Mouse (Mus musculus) limb, embryonic 15.5 days (tissue): Measurements from ENCODE around the gene Lyzl6. TPM values are rescaled to one million over a fixed set of nuclear protein-coding genes. Genes with fewer than 3 reads are reported as not detected.
"Not testable (repeated sequence)": the region's sequence is repeated elsewhere in the genome, so short reads cannot be mapped to it uniquely, and the experiment has no call there.

Experiments used
- ATAC-seq: fragments of 200-750 bp; cut with Nextera tagmentation; 2 replicates; pipeline ENCODE4 v1.8.0; 2017; ENCODE audit warnings: low read depth, moderate TSS enrichment; ENCODE audit not compliant: insufficient number of reproducible peaks, low FRiP score, low TSS enrichment
- H3K27ac ChIP-seq: fragments of 300-500 bp; sonication (generic); 2 replicates; pipeline ENCODE4 v1.5.1; 2015; ENCODE audit warnings: moderate library complexity, mild to moderate bottlenecking, inconsistent platforms
- H3K27me3 ChIP-seq: fragments of 300-500 bp; sonication (generic); 2 replicates; pipeline ENCODE4 v1.6.1; 2015; ENCODE audit warnings: inconsistent platforms
- H3K36me3 ChIP-seq: fragments of 300-500 bp; sonication (generic); 2 replicates; pipeline ENCODE4 v1.6.1; 2015; ENCODE audit warnings: inconsistent platforms
- H3K4me1 ChIP-seq: fragments of 300-500 bp; sonication (generic); 2 replicates; pipeline ENCODE4 v1.6.1; 2015; ENCODE audit warnings: inconsistent platforms
- H3K4me2 ChIP-seq: fragments of 300-500 bp; sonication (generic); 2 replicates; pipeline ENCODE4 v1.6.1; 2015; ENCODE audit warnings: mild to moderate bottlenecking, inconsistent platforms
- H3K4me3 ChIP-seq: fragments of 300-500 bp; sonication (generic); 2 replicates; pipeline ENCODE4 v1.5.1; 2015; ENCODE audit warnings: mild to moderate bottlenecking, inconsistent platforms
- H3K9ac ChIP-seq: fragments of 300-500 bp; sonication (generic); 2 replicates; pipeline ENCODE4 v1.6.1; 2015; ENCODE audit warnings: inconsistent platforms
- H3K9me3 ChIP-seq: fragments of 300-500 bp; sonication (generic); 2 replicates; pipeline ENCODE4 v1.6.1; 2016; ENCODE audit warnings: inconsistent platforms
- WGBS: fragments of 180-500 bp; shearing (Covaris S2); methylation state at CpG from one replicate; pipeline ENCODE4 v1.1.7; 2015; 5-methylcytosine and 5-hydroxymethylcytosine counted together
- polyA plus RNA-seq: library from polyadenylated mRNA; unstranded; fragments of >200 nt; fragmentation: Nextera tagmentation; extraction: Ambion mirVana; gene quantifications from 2 replicates; pipeline ENCODE4 v1.2.1, GENCODE M21; 2015

Gene Lyzl6
- polyA plus RNA-seq, result not detected in 2 replicates

DNA sequence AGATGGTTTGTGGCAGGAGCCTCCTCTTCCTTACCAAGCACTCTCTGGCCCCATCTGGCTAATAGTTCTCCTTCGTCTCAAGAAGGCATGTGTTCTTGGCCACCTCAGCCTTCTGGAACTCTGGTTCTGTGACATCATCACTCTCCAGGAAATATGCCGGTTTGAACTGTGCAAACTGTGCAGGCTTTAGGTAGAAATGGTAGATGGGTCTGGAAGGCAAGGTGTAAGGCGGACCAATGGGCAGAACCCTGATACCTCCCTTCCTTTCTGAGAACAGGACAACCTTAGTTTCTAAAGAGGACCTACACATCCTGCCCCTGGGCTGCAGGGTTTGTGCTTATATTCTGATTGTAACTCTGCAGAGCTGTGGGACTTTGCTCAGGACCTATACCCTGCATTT, at the start of gene Lyzl6:
Gene Lyzl6 (minus strand): TSS at position 101 of the 400 bp plus-strand sequence.
- H3K4me2 ChIP-seq, result no peak within 1 kb of the TSS
- ATAC-seq, result no peak

DNA sequence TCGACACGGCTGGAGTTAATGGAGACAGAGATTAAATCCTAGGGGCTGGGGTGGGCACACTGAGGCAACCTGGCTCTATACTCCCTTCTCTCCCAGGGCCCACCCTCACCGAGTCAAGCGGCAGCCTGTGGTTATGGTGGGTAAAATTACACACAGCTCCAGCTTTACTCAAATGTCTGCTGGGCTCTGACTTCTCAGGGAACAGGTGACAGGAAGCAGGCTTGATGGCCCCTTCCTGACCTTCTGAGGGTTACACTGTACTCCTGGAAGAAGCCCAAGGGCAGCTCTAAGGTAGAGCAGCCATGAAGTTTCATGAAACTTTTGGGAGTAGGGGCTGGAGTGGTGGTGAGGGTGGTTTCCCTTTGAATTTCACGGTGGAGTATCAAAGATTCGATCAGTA, 48.0 kb upstream of the Lyzl6 start:
- H3K4me1 ChIP-seq, result no peaks in the 10 kb centered on the region
- H3K9me3 ChIP-seq, result no peaks in the 10 kb centered on the region
- H3K27ac ChIP-seq, result no peak overlapping the region
- no peak overlapping the region for H3K4me3 ChIP-seq
- no peak for ATAC-seq
- no peak overlapping the region for H3K9ac ChIP-seq
- H3K4me2 ChIP-seq, result no peak overlapping the region
- peaks cover 76% of the 10 kb centered on the region for H3K36me3 ChIP-seq
- WGBS, result 75% methylated on average over 6 of the region's 6 CpGs
- no peaks in the 10 kb centered on the region for H3K27me3 ChIP-seq

More for the DNA sequence above, at the start of gene Lyzl6:
- H3K36me3 ChIP-seq, result no peaks in the 10 kb centered on the region
- H3K4me1 ChIP-seq, result no peaks in the 10 kb centered on the region
- no peak within 1 kb of the TSS for H3K9ac ChIP-seq
- 73% methylated on average over 3 of the region's 3 CpGs for WGBS
- no peak within 1 kb of the TSS for H3K4me3 ChIP-seq
- H3K27me3 ChIP-seq, result peaks cover 21% of the 10 kb centered on the region
- no peak within 1 kb of the TSS for H3K27ac ChIP-seq
- H3K9me3 ChIP-seq, result no peaks in the 10 kb centered on the region

DNA sequence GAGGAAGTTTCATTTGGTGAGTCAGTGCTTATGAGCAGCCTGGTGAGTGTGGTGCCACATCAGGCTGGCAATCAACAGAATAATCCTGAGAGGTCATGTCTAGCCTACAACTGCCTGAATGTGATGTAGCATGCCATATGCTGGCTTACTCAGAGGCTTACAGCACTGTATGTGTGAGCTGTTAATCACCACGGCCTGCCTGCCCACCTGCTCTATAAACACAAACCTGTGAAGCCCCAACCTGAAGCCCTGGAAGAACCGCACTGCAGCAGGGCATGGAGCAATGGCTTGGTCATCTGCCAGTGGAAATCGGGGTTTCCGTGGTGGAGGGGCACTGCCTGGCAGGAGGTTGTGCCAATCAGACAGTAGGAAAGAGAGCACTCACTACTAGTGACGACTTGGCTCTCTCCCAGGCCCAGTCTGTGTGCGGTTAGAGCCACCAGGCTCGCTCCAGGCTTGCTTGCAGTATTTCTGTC, 46.6 kb upstream of the Lyzl6 start:
- Histone ChIP-seq H3K4me3 (no peak overlapping the region), H3K27ac (no peak overlapping the region), H3K9me3 (no peaks in the 10 kb centered on the region), H3K4me2 (no peak overlapping the region), H3K4me1 (no peaks in the 10 kb centered on the region), H3K36me3 (peaks cover 89% of the 10 kb centered on the region), H3K27me3 (no peaks in the 10 kb centered on the region), H3K9ac (no peak overlapping the region)
- WGBS, result 85% methylated on average over 7 of the region's 7 CpGs
- ATAC-seq, result peak; percentile 35; the same call in 1 of the 2 replicates

DNA sequence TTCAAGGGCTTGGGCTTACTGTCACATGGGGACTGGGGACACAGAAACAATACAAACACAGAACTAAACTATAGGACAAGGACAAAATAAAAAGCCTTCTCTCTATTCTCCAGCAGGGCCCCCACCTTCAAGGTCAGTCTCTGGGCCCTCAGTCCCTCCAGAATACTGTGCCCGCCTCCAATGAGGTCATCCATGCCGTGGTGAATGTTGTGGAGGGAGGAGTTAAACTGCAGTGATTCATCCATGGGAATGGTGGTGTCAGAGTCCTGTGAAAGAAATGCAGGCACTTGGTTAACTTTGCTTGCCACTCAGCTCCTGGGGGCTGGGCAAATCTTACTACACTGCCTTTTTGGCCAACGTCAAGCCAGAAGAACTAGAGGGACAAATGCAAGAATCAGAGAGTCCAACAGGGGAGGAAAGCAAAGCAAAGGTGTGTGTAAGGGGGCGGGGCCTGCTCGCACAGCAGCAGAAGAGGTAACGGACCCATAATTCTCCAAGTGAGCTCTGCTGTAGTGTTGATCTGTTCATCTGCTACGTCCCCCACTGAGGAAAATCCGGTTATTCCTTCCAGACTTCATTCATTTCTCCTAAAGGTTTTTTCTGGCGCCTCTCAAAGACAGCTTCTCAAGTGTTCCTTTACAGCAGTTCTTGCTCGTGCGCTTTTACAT, 45.1 kb upstream of the Lyzl6 start:
- Histone ChIP-seq H3K9me3 (no peaks in the 10 kb centered on the region), H3K36me3 (peaks cover 91% of the 10 kb centered on the region), H3K4me2 (no peak overlapping the region), H3K4me1 (no peaks in the 10 kb centered on the region), H3K27ac (no peak overlapping the region), H3K4me3 (no peak overlapping the region), H3K9ac (no peak overlapping the region), H3K27me3 (no peaks in the 10 kb centered on the region)
- whole genome bisulfite sequencing, result 87% methylated on average over 11 of the region's 11 CpGs
- ATAC-seq, result no peak

DNA sequence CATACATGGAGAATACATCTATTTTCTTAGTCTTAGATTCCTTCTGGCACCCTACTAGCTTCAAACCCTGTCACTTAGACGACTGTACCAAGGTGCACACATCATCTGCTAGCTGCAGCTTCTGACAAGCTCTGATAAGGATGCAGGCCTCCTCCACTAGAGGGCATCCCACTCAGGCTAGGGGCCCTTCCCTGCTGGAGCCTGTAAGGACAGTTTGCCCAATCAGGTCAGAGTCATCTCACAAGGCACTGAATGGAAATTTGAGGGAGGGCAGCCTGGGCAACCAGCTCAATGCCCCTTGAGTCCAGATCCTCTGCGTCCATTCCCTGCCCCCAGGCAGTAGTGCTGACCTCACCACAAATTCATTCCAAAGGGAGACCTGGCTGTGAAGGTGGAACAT, 38.4 kb upstream of the Lyzl6 start:
- not testable (repeated sequence) for H3K9ac ChIP-seq, H3K4me2 ChIP-seq, H3K27me3 ChIP-seq, ATAC-seq, H3K9me3 ChIP-seq, H3K4me1 ChIP-seq, H3K4me3 ChIP-seq, H3K27ac ChIP-seq
- WGBS, result 41% methylated on average over 2 of the region's 2 CpGs
- peaks cover 61% of the 10 kb centered on the region for H3K36me3 ChIP-seq

DNA sequence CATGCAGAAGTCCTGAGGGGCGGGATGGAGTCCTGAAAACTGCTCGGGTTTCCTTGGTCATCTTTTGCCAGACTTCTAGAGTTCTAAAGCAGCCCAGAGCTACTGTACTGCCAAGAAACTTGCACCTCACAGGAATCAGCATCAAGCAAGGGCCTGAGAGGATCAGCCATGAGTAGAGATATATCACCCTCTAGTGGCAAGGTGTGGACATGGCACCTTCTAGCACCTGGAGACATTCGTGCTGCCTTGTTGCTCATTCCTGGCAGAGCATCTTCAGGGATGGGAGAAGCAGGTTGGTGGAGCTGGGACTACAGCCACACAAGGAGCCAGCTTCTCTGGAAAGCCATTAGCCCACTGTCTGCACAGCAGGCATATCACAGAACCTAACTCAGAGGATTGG, 36.9 kb upstream of the Lyzl6 start:
- 42% methylated on average over 3 of the region's 3 CpGs for WGBS
- Histone ChIP-seq H3K9ac (no peak overlapping the region), H3K9me3 (no peaks in the 10 kb centered on the region), H3K36me3 (peaks cover 46% of the 10 kb centered on the region), H3K27ac (no peak overlapping the region), H3K4me2 (no peak overlapping the region), H3K4me3 (no peak overlapping the region), H3K27me3 (no peaks in the 10 kb centered on the region), H3K4me1 (no peaks in the 10 kb centered on the region)
- ATAC-seq, result no peak

DNA sequence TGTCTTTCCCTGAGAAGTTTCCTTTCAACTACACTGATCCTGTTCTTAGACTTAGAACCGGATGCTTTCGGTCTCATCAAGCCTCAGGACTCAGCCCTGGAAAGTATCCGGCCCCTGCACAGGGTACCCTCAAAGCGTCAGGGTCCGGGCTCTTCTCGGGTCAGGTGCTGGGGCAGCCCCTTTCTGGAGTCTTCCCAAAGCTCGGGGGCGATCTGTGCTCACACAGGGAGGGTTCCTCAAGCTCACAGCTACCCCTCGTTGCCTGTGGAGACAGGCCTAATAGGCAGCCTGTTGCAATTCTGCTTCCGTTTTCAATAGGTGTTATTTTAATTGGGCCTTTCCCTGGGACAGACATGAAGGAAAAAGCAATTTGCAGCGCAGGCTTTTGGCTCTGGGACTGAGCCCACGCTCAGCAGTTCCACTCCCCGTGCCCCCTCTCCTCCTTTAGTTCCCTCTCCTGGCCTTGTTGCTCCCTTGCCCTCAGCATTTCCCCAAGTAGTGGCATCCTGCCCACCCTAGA, 28.3 kb upstream of the Lyzl6 start:
- no peaks in the 10 kb centered on the region for H3K9me3 ChIP-seq
- 38% methylated on average over 13 of the region's 13 CpGs for WGBS
- no peaks in the 10 kb centered on the region for H3K36me3 ChIP-seq
- peaks cover 17% of the 10 kb centered on the region; the same call in 1 of the 2 replicates for H3K4me1 ChIP-seq
- no peak overlapping the region for H3K4me3 ChIP-seq
- H3K4me2 ChIP-seq, result no peak overlapping the region
- H3K27ac ChIP-seq, result no peak overlapping the region
- ATAC-seq, result no peak
- no peaks in the 10 kb centered on the region for H3K27me3 ChIP-seq
- H3K9ac ChIP-seq, result no peak overlapping the region

DNA sequence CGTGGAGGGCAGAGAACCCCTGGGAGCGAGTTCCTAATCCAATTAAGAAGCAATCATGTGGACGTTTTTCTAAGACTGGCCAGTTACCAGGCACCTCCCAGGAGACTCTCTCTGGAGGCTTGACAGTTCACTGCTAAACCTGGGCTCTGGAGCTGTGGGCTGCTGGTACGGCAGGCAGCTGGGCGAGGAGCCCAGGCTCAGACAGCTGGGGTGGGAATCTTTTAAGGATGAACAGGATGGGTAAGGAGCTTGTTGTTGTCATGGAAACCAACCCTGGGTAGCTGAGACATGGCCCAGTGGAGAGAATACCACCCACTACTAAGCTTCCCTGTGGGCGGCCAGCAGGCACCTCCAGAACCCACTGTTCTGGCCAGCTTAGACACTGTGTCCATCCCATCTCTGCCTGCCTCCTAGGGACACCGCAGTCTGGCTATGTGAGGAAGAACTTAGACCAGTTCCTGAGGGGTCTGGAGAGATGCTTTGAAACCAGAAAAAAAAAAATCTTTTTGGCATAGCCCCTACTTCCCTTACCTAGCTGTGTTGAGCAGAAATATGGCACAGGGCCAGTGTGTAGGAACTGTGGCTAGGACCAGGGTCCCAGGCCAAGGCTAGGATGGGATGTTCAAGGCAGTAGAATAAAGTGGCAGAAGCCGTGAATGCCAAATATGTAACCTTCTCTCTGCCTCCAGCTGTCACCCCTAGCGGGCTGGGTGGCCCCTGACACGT, 27.7 kb upstream of the Lyzl6 start:
- Histone ChIP-seq H3K4me3 (no peak overlapping the region), H3K9ac (no peak overlapping the region), H3K27me3 (no peaks in the 10 kb centered on the region), H3K36me3 (no peaks in the 10 kb centered on the region), H3K4me1 (peaks cover 17% of the 10 kb centered on the region; the same call in 1 of the 2 replicates), H3K9me3 (no peaks in the 10 kb centered on the region), H3K4me2 (no peak overlapping the region), H3K27ac (no peak overlapping the region)
- no peak for ATAC-seq
- 31% methylated on average over 10 of the region's 10 CpGs for WGBS

DNA sequence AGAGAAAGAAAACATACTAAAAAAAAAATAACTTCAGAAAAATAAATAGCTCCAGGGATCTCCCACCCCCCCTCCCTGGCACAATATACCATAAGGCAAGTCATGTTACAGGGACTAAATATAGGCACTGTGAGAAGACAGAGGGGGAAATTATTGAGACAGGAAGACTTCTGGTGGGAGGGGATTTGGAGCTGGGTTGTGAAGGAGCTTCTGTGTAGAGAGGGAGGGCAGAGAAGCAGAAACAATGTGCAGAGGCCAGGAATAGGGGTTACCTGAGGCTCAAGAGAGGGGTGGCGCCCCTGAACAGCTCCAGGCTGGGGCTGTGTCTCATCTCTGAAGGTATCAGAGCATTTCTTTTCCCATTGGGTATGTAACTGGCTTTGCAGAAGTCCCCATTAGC, 27.0 kb upstream of the Lyzl6 start:
- no peaks in the 10 kb centered on the region for H3K27me3 ChIP-seq
- H3K4me3 ChIP-seq, result no peak overlapping the region
- H3K4me2 ChIP-seq, result no peak overlapping the region
- H3K36me3 ChIP-seq, result no peaks in the 10 kb centered on the region
- no peak for ATAC-seq
- peaks cover 17% of the 10 kb centered on the region; the same call in 1 of the 2 replicates for H3K4me1 ChIP-seq
- no peaks in the 10 kb centered on the region for H3K9me3 ChIP-seq
- 61% methylated on average over 1 of the region's 1 CpGs for WGBS
- H3K27ac ChIP-seq, result no peak overlapping the region
- H3K9ac ChIP-seq, result no peak overlapping the region

DNA sequence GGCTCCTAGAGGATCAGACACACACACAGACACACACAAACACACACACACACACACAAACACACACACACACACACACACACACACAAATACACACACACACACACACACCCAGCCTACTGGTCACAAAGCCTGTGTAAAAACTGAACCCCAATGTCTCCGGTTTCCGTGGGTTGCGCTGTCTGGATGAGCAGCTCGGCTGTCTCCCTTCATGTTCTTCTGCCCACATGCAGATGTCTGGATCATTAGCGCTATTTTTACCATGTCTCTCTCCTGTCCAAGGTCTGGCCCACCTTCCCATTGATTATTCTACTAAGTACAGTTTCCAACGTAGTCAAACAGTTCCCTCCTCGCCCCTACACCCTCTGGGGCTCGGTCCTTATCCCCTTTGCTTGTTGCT, 24.4 kb upstream of the Lyzl6 start:
- 80% methylated on average over 8 of the region's 8 CpGs for WGBS
- Histone ChIP-seq H3K36me3 (no peaks in the 10 kb centered on the region), H3K27ac (no peak overlapping the region), H3K9ac (no peak overlapping the region), H3K4me1 (peaks cover 17% of the 10 kb centered on the region; the same call in 1 of the 2 replicates), H3K27me3 (peaks cover 5% of the 10 kb centered on the region; the same call in 1 of the 2 replicates), H3K4me3 (no peak overlapping the region), H3K4me2 (no peak overlapping the region), H3K9me3 (no peaks in the 10 kb centered on the region)
- ATAC-seq, result no peak

DNA sequence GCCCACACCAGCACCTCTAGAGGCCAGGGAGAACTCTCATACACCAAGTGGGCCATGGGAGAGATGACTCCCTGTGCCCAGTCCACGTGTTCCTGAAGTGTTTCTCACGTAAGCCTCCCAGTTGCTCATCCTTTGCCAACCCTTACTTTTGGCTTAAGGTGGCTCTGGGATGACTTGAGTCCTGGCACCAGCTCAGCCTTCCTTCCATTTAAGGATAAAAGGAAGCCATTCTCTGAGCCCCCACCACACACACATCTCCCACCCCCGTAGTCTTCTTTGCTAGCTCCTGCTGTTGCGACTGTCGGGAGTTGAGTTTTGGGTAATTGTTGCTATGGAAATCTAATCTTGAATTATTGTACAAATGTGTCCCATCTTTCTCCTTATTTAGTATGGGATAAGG, 23.9 kb upstream of the Lyzl6 start:
- no peaks in the 10 kb centered on the region for H3K9me3 ChIP-seq
- peaks cover 17% of the 10 kb centered on the region; the same call in 1 of the 2 replicates for H3K4me1 ChIP-seq
- H3K9ac ChIP-seq, result no peak overlapping the region
- no peaks in the 10 kb centered on the region for H3K36me3 ChIP-seq
- 75% methylated on average over 5 of the region's 5 CpGs for WGBS
- peaks cover 7% of the 10 kb centered on the region; the same call in 1 of the 2 replicates for H3K27me3 ChIP-seq
- no peak overlapping the region for H3K4me2 ChIP-seq
- no peak overlapping the region for H3K4me3 ChIP-seq
- H3K27ac ChIP-seq, result no peak overlapping the region
- ATAC-seq, result no peak

DNA sequence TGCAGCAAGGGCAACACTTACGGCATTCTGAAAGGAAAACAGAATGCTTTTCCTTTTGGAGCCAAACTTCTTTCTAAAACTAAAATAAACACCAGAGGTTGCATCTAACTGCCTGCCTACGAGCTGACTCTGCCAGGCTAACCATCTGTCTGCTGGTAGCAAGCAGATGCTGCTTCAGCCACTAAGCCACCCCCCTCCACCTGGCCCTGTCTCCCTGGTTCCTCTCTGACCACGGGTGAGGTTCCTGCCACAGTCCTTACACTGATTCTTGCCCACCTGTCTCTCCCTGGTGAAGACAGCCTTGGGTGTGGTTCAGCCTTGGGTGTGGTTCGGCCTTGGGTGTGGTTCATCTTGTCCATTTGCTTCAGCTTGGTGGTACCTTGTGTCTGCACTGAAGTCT, 23.2 kb upstream of the Lyzl6 start:
- peaks cover 7% of the 10 kb centered on the region for H3K27me3 ChIP-seq
- no peak overlapping the region for H3K4me2 ChIP-seq
- H3K9ac ChIP-seq, result no peak overlapping the region
- H3K27ac ChIP-seq, result no peak overlapping the region
- WGBS, result 58% methylated on average over 4 of the region's 4 CpGs
- H3K4me3 ChIP-seq, result no peak overlapping the region
- ATAC-seq, result no peak
- peaks cover 15% of the 10 kb centered on the region; the same call in 1 of the 2 replicates for H3K4me1 ChIP-seq
- H3K36me3 ChIP-seq, result no peaks in the 10 kb centered on the region
- no peaks in the 10 kb centered on the region for H3K9me3 ChIP-seq
